Mouse (Mus musculus) megakaryocyte, embryonic 14.5 days (primary cell): ENCODE measurements around the gene Myh7b.

ENCODE experiments used
- FLI1 ChIP-seq: IDR thresholded peaks from 2 replicates; pipeline ENCODE4 v1.6.1; 2012; ENCODE audit warnings: low read length, inconsistent platforms, mixed read lengths
- GATA1 ChIP-seq: IDR thresholded peaks from 3 replicates; pipeline ENCODE4 v1.6.1; 2012; ENCODE audit warnings: mixed read lengths, low read length, inconsistent platforms, borderline replicate concordance

DNA sequence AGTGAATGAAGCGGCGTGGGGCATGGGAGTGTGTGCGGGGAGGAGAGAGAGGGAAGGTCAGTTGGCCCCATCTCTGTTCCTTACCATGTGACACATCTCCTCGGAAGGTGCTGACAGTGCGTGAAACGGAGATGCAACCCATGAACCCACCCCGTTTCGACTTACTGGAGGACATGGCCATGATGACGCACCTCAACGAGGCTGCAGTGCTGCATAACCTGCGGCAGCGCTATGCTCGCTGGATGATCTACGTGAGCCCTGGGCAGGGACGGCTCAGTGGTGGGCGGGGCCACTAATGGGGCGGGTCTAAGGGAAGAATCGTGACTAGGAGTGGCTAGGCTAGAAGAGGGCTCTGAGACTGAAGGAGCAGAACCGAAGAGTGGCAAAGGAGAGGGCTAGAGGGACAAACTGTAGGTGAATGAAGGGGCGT is 2.3 kb downstream of the Myh7b start:
- no peak for TF ChIP-seq GATA1
- no peak for TF ChIP-seq FLI1
